Mouse (Mus musculus) embryonic facial prominence, embryonic 11.5 days (tissue): Measurements from ENCODE around the gene Ccni. TPM values are rescaled to one million over a fixed set of nuclear protein-coding genes. Genes with fewer than 3 reads are reported as not detected.

ENCODE experiments used
- ATAC-seq: fragments of 200-750 bp; cut with Nextera tagmentation; replicated peaks from 2 replicates; pipeline ENCODE4 v1.8.0; 2017; ENCODE audit warnings: low read depth; ENCODE audit not compliant: insufficient number of reproducible peaks, low FRiP score, low TSS enrichment
- DNase-seq: peaks from one replicate; pipeline ENCODE4 v3.0.0-alpha.2; 2015; ENCODE audit warnings: low spot score
- H3K27ac ChIP-seq: fragments of 300-500 bp; sonication (generic); replicated peaks from 2 replicates; pipeline ENCODE4 v1.5.1; 2014; ENCODE audit warnings: mild to moderate bottlenecking, low read depth, low read length, control low read depth
- H3K27me3 ChIP-seq: fragments of 300-500 bp; sonication (generic); 2 replicates; pipeline ENCODE4 v1.6.1; 2014; ENCODE audit warnings: mild to moderate bottlenecking, low read length, moderate library complexity, mixed read lengths; ENCODE audit not compliant: control insufficient read depth, insufficient read depth
- H3K36me3 ChIP-seq: fragments of 300-500 bp; sonication (generic); replicated peaks from 2 replicates; pipeline ENCODE4 v1.6.1; 2014; ENCODE audit warnings: low read depth, mild to moderate bottlenecking, low read length, moderate library complexity, mixed read lengths; ENCODE audit not compliant: control insufficient read depth, insufficient read depth
- H3K4me1 ChIP-seq: fragments of 300-500 bp; sonication (generic); 2 replicates; pipeline ENCODE4 v1.6.1; 2014; ENCODE audit warnings: low read length, mixed read lengths; ENCODE audit not compliant: control insufficient read depth, insufficient read depth
- H3K4me2 ChIP-seq: fragments of 300-500 bp; sonication (generic); 2 replicates; pipeline ENCODE4 v1.6.1; 2014; ENCODE audit warnings: low read depth, mild to moderate bottlenecking, control low read depth, low read length, moderate library complexity
- H3K4me3 ChIP-seq: fragments of 300-500 bp; sonication (generic); 2 replicates; pipeline ENCODE4 v1.5.1; 2014; ENCODE audit warnings: low read depth, low read length, control low read depth
- H3K9ac ChIP-seq: fragments of 300-500 bp; sonication (generic); replicated peaks from 2 replicates; pipeline ENCODE4 v1.6.1; 2014; ENCODE audit warnings: mild to moderate bottlenecking, control low read depth, low read length
- H3K9me3 ChIP-seq: fragments of 300-500 bp; sonication (generic); replicated peaks from 2 replicates; pipeline ENCODE4 v1.6.1; 2016; ENCODE audit warnings: mild to moderate bottlenecking, low read length, inconsistent platforms, mixed read lengths; ENCODE audit not compliant: control insufficient read depth
- WGBS: fragments of 180-500 bp; shearing (Covaris S2); extraction: QIAGEN DNeasy Blood & Tissue Kit; methylation state at CpG from one replicate; pipeline ENCODE4 v1.1.7; 2014; 5-methylcytosine and 5-hydroxymethylcytosine counted together
- polyA plus RNA-seq: library from polyadenylated mRNA; unstranded; fragments of >200 nt; fragmentation: Nextera tagmentation; extraction: Ambion mirVana; gene quantifications from 2 replicates; pipeline ENCODE4 v1.2.1, GENCODE M21; 2014

Ccni gene
- polyA plus RNA-seq, 1 experiment from 2014 or later, result 167 TPM

- Histone ChIP-seq H3K9me3 (no peaks in the 10 kb centered on the region), H3K9ac (no peak overlapping the region), H3K27me3 (no peaks in the 10 kb centered on the region), H3K27ac (no peak overlapping the region), H3K4me1 (no peaks in the 10 kb centered on the region), H3K4me3 (no peak overlapping the region), H3K4me2 (no peak overlapping the region), H3K36me3 (no peaks in the 10 kb centered on the region)
- ATAC-seq (no peak), DNase-seq (no peak)
- WGBS, result 85% methylated on average over 3 of the region's 3 CpGs
Measured at GRCm38 (mm10) chr5:93235888-93236287, 29.6 kb upstream of the Ccni start.

- no peak for DNase-seq
- Histone ChIP-seq H3K27ac (no peak overlapping the region), H3K4me2 (no peak overlapping the region), H3K36me3 (no peaks in the 10 kb centered on the region), H3K4me1 (no peaks in the 10 kb centered on the region), H3K4me3 (no peak overlapping the region), H3K9me3 (no peaks in the 10 kb centered on the region), H3K9ac (no peak overlapping the region), H3K27me3 (no peaks in the 10 kb centered on the region)
- ATAC-seq, result no peak
- WGBS, result 84% methylated on average over 2 of the region's 2 CpGs
Measured at GRCm38 (mm10) chr5:93234605-93235004, 28.3 kb upstream of the Ccni start.

GRCm38 (mm10) chr5:93234130-93234529, 27.8 kb upstream of the Ccni start:
- DNase-seq (no peak), ATAC-seq (no peak)
- H3K9ac ChIP-seq, result no peak overlapping the region
- H3K27me3 ChIP-seq, result no peaks in the 10 kb centered on the region
- 62% methylated on average over 4 of the region's 4 CpGs for WGBS
- H3K4me1 ChIP-seq, result no peaks in the 10 kb centered on the region
- no peaks in the 10 kb centered on the region for H3K9me3 ChIP-seq
- H3K36me3 ChIP-seq, result no peaks in the 10 kb centered on the region
- H3K4me3 ChIP-seq, result no peak overlapping the region
- no peak overlapping the region for H3K27ac ChIP-seq
- no peak overlapping the region for H3K4me2 ChIP-seq

GRCm38 (mm10) chr5:93232838-93233237, 26.5 kb upstream of the Ccni start:
- 91% methylated on average over 2 of the region's 2 CpGs for WGBS
- Histone ChIP-seq H3K4me3 (no peak overlapping the region), H3K4me1 (no peaks in the 10 kb centered on the region), H3K9me3 (no peaks in the 10 kb centered on the region), H3K9ac (no peak overlapping the region), H3K27me3 (no peaks in the 10 kb centered on the region), H3K36me3 (no peaks in the 10 kb centered on the region), H3K4me2 (no peak overlapping the region), H3K27ac (no peak overlapping the region)
- ATAC-seq (no peak), DNase-seq (no peak)

- Histone ChIP-seq H3K9me3 (no peaks in the 10 kb centered on the region), H3K27me3 (no peaks in the 10 kb centered on the region), H3K4me3 (no peak overlapping the region), H3K4me1 (no peaks in the 10 kb centered on the region), H3K36me3 (no peaks in the 10 kb centered on the region), H3K27ac (no peak overlapping the region), H3K4me2 (no peak overlapping the region), H3K9ac (no peak overlapping the region)
- no peak for DNase-seq
- no peak for ATAC-seq
- 77% methylated on average over 3 of the region's 3 CpGs for WGBS
Measured at GRCm38 (mm10) chr5:93231721-93232120, 25.4 kb upstream of the Ccni start.

- no peak for DNase-seq
- Histone ChIP-seq H3K9me3 (no peaks in the 10 kb centered on the region), H3K4me3 (no peak overlapping the region), H3K4me1 (no peaks in the 10 kb centered on the region), H3K36me3 (no peaks in the 10 kb centered on the region), H3K27ac (no peak overlapping the region), H3K27me3 (no peaks in the 10 kb centered on the region), H3K4me2 (no peak overlapping the region), H3K9ac (no peak overlapping the region)
- 78% methylated on average over 2 of the region's 2 CpGs for WGBS
- ATAC-seq, result no peak
Measured at GRCm38 (mm10) chr5:93229527-93229926, 23.2 kb upstream of the Ccni start.

GRCm38 (mm10) chr5:93227157-93227556, 20.9 kb upstream of the Ccni start:
- no peaks in the 10 kb centered on the region for H3K36me3 ChIP-seq
- no peaks in the 10 kb centered on the region for H3K9me3 ChIP-seq
- DNase-seq (no peak), ATAC-seq (no peak)
- H3K4me1 ChIP-seq, result no peaks in the 10 kb centered on the region
- WGBS, result 93% methylated on average over 3 of the region's 3 CpGs
- H3K27me3 ChIP-seq, result no peaks in the 10 kb centered on the region
- no peak overlapping the region for H3K9ac ChIP-seq
- no peak overlapping the region for H3K4me2 ChIP-seq
- H3K27ac ChIP-seq, result no peak overlapping the region
- H3K4me3 ChIP-seq, result no peak overlapping the region

- H3K9me3 ChIP-seq, result no peaks in the 10 kb centered on the region
- no peaks in the 10 kb centered on the region for H3K36me3 ChIP-seq
- 80% methylated on average over 2 of the region's 2 CpGs for WGBS
- no peaks in the 10 kb centered on the region for H3K4me1 ChIP-seq
- no peak overlapping the region for H3K27ac ChIP-seq
- H3K9ac ChIP-seq, result no peak overlapping the region
- H3K27me3 ChIP-seq, result no peaks in the 10 kb centered on the region
- H3K4me3 ChIP-seq, result no peak overlapping the region
- no peak overlapping the region for H3K4me2 ChIP-seq
- ATAC-seq, result no peak
- DNase-seq, result no peak
Measured at GRCm38 (mm10) chr5:93224549-93224948, 18.3 kb upstream of the Ccni start.
